Comparison of ENCODE assay signal across 10 mouse cellular contexts in genomic region chr4:59238641-59239311, GRCm38 (mm10). TPM values are rescaled to one million over a fixed set of nuclear protein-coding genes. Genes with fewer than 3 reads are reported as not detected.
A peak's percentile ranks its signal among the peaks of the same experiment; 100 is the strongest.
DNase-seq lines count a peak whose midpoint lies in the region; ATAC-seq and TF ChIP-seq lines count a peak whose summit lies in the region.
"Had no signal": no experiment of that assay in that cellular context is flagged by ENCODE, and none has a peak within 500 bp of the region (broad histone marks: within the 10 kb centered on the region; RNA-seq: fewer than 3 reads in every experiment).

No protein-coding gene starts in this region.

- H3K27ac ChIP-seq in heart, embryonic 11.5 days (ENCODE audit: low read depth, low read length): no peak overlapping the region
- peak overlapping the region; percentile 45; the same call in 1 of the 2 replicates for H3K27ac ChIP-seq in embryonic fibroblast, embryonic 13.5 days (ENCODE audit: insufficient read depth, low read length)
- H3K27ac ChIP-seq in hindbrain, embryonic 13.5 days: no peak overlapping the region
- H3K27ac ChIP-seq: hindbrain, embryonic 10.5 days had no signal

- H3K27me3 ChIP-seq in heart, embryonic 11.5 days (ENCODE audit: control insufficient read depth, insufficient read depth, low read length): no peaks in the 10 kb centered on the region
- no peaks in the 10 kb centered on the region for H3K27me3 ChIP-seq in hindbrain, embryonic 13.5 days

- no peak overlapping the region for H3K4me3 ChIP-seq in heart, embryonic 11.5 days (ENCODE audit: low read depth, low read length)
- H3K4me3 ChIP-seq in embryonic fibroblast, embryonic 13.5 days (ENCODE audit: insufficient read depth, low read length): no peak overlapping the region
- no peak overlapping the region for H3K4me3 ChIP-seq in hindbrain, embryonic 13.5 days
- H3K4me3 ChIP-seq: hindbrain, embryonic 10.5 days had no signal

- H3K36me3 ChIP-seq in heart, embryonic 11.5 days (ENCODE audit: control insufficient read depth, insufficient read depth, low read length): no peaks in the 10 kb centered on the region
- no peaks in the 10 kb centered on the region for H3K36me3 ChIP-seq in hindbrain, embryonic 13.5 days
- H3K36me3 ChIP-seq: hindbrain, embryonic 10.5 days had no signal

- H3K9ac ChIP-seq in heart, embryonic 11.5 days (ENCODE audit: low read depth, low read length): no peak overlapping the region
- H3K9ac ChIP-seq in hindbrain, embryonic 13.5 days: no peak overlapping the region

- ATAC-seq in heart, embryonic 11.5 days (replicated peaks; ENCODE audit: insufficient number of reproducible peaks, low FRiP score, low TSS enrichment): no peak
- no peak for ATAC-seq in hindbrain, embryonic 13.5 days (ENCODE audit: low FRiP score)

- peak; percentile 98 for DNase-seq in heart, adult 11 months
- DNase-seq in 3T3-L1 (ENCODE audit: low read depth, low spot score): peak; percentile 8
- peak; percentile 52 for DNase-seq in lung, postnatal 10 days
- DNase-seq in embryo, embryonic 9.5 days (ENCODE audit: extremely low spot score): no peak
- no peak for DNase-seq in Muller cell, postnatal 12 days (ENCODE audit: inconsistent ontology term)
- DNase-seq: cerebellum, postnatal 25 days had no signal

- H3K4me1 ChIP-seq in heart, embryonic 11.5 days (ENCODE audit: control insufficient read depth, insufficient read depth, low read length): 0 out of 2 replicates have a peak, but pooled peaks cover 3% of the 10 kb centered on the region
- H3K4me1 ChIP-seq in embryonic fibroblast, embryonic 13.5 days (ENCODE audit: control insufficient read depth, insufficient read depth, low read length): peaks cover 14% of the 10 kb centered on the region
- H3K4me1 ChIP-seq in hindbrain, embryonic 13.5 days (replicated peaks): no peaks in the 10 kb centered on the region

- no peak for TF ChIP-seq POLR2A in embryonic fibroblast, embryonic 13.5 days (IDR thresholded peaks at IDR 0.05; ENCODE audit: low read depth, low read length)

- H3K4me2 ChIP-seq in heart, embryonic 11.5 days: no peak overlapping the region
- H3K4me2 ChIP-seq in hindbrain, embryonic 13.5 days: no peak overlapping the region

- WGBS in heart, embryonic 11.5 days (ENCODE audit: insufficient replicate concordance): 56% methylated on average over 9 of the region's 9 CpGs
- WGBS in hindbrain, embryonic 13.5 days: 79% methylated on average over 9 of the region's 9 CpGs

- H3K9me3 ChIP-seq in heart, embryonic 11.5 days (replicated peaks; ENCODE audit: control insufficient read depth, low read length): no peaks in the 10 kb centered on the region
- no peaks in the 10 kb centered on the region for H3K9me3 ChIP-seq in hindbrain, embryonic 13.5 days
- H3K9me3 ChIP-seq: hindbrain, embryonic 10.5 days had no signal

- no peak for TF ChIP-seq CTCF in embryonic fibroblast, embryonic 13.5 days (IDR thresholded peaks at IDR 0.05; ENCODE audit: borderline replicate concordance, insufficient read depth, low read length)

RNA-seq across cellular contexts. Expression of gene Ugcg, which starts 49.7 kb away (rescaled TPM):
- polyA plus RNA-seq in heart, embryonic 11.5 days (2014; fragmentation: Nextera tagmentation; extraction: Ambion mirVana): 10.7 and 14.8 TPM in 2 replicates
- 87.0 and 107 TPM in 2 replicates for polyA plus RNA-seq in embryonic fibroblast, embryonic 13.5 days (2011; ENCODE audit: insufficient read length, low read depth, missing spikeins)
- polyA plus RNA-seq in hindbrain, embryonic 13.5 days (2015; fragmentation: Nextera tagmentation; extraction: Ambion mirVana): 17.3 and 19.2 TPM in 2 replicates

Comparison
In these comparisons a context has a peak if more than half of its experiments do, and no peak if none do; other contexts are left out.
1. DNase-seq: peak in heart, adult 11 months (single experiment), 3T3-L1 (single experiment) and lung, postnatal 10 days (single experiment); none in embryo, embryonic 9.5 days (single experiment) and Muller cell, postnatal 12 days (single experiment).